Mouse (Mus musculus) liver, embryonic 15.5 days (tissue): Measurements from ENCODE around the gene Cyp1a1. TPM values are rescaled to one million over a fixed set of nuclear protein-coding genes. Genes with fewer than 3 reads are reported as not detected.

ENCODE experiments used
- ATAC-seq: fragments of 200-750 bp; cut with Nextera tagmentation; 2 replicates; pipeline ENCODE4 v1.8.0; 2017; ENCODE audit warnings: moderate number of reproducible peaks, mild to moderate bottlenecking, moderate library complexity; ENCODE audit not compliant: insufficient read depth
- H3K27ac ChIP-seq: fragments of 300-500 bp; sonication (generic); replicated peaks from 2 replicates; pipeline ENCODE4 v1.5.1; 2015; ENCODE audit warnings: mild to moderate bottlenecking, inconsistent platforms
- H3K27me3 ChIP-seq: fragments of 300-500 bp; sonication (generic); 2 replicates; pipeline ENCODE4 v1.6.1; 2015; ENCODE audit warnings: mild to moderate bottlenecking, inconsistent platforms
- H3K36me3 ChIP-seq: fragments of 300-500 bp; sonication (generic); replicated peaks from 2 replicates; pipeline ENCODE4 v1.6.1; 2015; ENCODE audit warnings: moderate library complexity, mild to moderate bottlenecking, inconsistent platforms
- H3K4me1 ChIP-seq: fragments of 300-500 bp; sonication (generic); replicated peaks from 2 replicates; pipeline ENCODE4 v1.6.1; 2015; ENCODE audit warnings: inconsistent platforms
- H3K4me2 ChIP-seq: fragments of 300-500 bp; sonication (generic); 2 replicates; pipeline ENCODE4 v1.6.1; 2015; ENCODE audit warnings: moderate library complexity, mild to moderate bottlenecking, inconsistent platforms
- H3K4me3 ChIP-seq: fragments of 300-500 bp; sonication (generic); replicated peaks from 2 replicates; pipeline ENCODE4 v1.5.1; 2015; ENCODE audit warnings: mild to moderate bottlenecking, inconsistent platforms
- H3K9ac ChIP-seq: fragments of 300-500 bp; sonication (generic); 2 replicates; pipeline ENCODE4 v1.6.1; 2015; ENCODE audit warnings: moderate library complexity, mild to moderate bottlenecking, inconsistent platforms
- H3K9me3 ChIP-seq: fragments of 300-500 bp; sonication (generic); replicated peaks from 2 replicates; pipeline ENCODE4 v1.6.1; 2016; ENCODE audit warnings: inconsistent platforms
- WGBS: fragments of 180-500 bp; shearing (Covaris S2); methylation state at CpG from one replicate; pipeline ENCODE4 v1.1.7; 2015; ENCODE audit warnings: mixed read lengths; ENCODE audit not compliant: insufficient replicate concordance; 5-methylcytosine and 5-hydroxymethylcytosine counted together
- polyA plus RNA-seq: library from polyadenylated mRNA; unstranded; fragments of >200 nt; fragmentation: Nextera tagmentation; extraction: Ambion mirVana; gene quantifications from 2 replicates; pipeline ENCODE4 v1.2.1, GENCODE M21; 2015

Gene Cyp1a1
- polyA plus RNA-seq, 1 experiment from 2014 or later, result 0.13 TPM

GRCm38 (mm10) chr9:57644944-57645893 lies 42.5 kb upstream of the Cyp1a1 start:
- ATAC-seq, result peak; percentile 80
- H3K9ac ChIP-seq, result peak overlapping the region; percentile 96
- peak overlapping the region; percentile 96 for H3K4me2 ChIP-seq
- peaks cover 10% of the 10 kb centered on the region; the same call in 1 of the 2 replicates for H3K36me3 ChIP-seq
- H3K4me3 ChIP-seq, result peak overlapping the region; percentile 93
- H3K4me1 ChIP-seq, result peaks cover 79% of the 10 kb centered on the region
- peak overlapping the region; percentile 96 for H3K27ac ChIP-seq
- no peaks in the 10 kb centered on the region for H3K27me3 ChIP-seq
- under 1% methylated on average over 85 of the region's 85 CpGs for WGBS
- no peaks in the 10 kb centered on the region for H3K9me3 ChIP-seq

GRCm38 (mm10) chr9:57646551-57647103 lies 41.1 kb upstream of the Cyp1a1 start:
- Histone ChIP-seq H3K4me3 (no peak overlapping the region), H3K36me3 (peaks cover 7% of the 10 kb centered on the region; the same call in 1 of the 2 replicates), H3K9me3 (no peaks in the 10 kb centered on the region), H3K27me3 (no peaks in the 10 kb centered on the region), H3K9ac (no peak overlapping the region), H3K27ac (peak overlapping the region; percentile 96), H3K4me1 (peaks cover 78% of the 10 kb centered on the region), H3K4me2 (no peak overlapping the region)
- 17% methylated on average over 12 of the region's 12 CpGs for WGBS
- no peak for ATAC-seq

- H3K9ac ChIP-seq, result no peak overlapping the region
- no peak for ATAC-seq
- H3K27me3 ChIP-seq, result no peaks in the 10 kb centered on the region
- peak overlapping the region; percentile 96 for H3K27ac ChIP-seq
- H3K4me1 ChIP-seq, result peaks cover 70% of the 10 kb centered on the region
- WGBS, result 17% methylated on average over 4 of the region's 4 CpGs
- no peaks in the 10 kb centered on the region for H3K36me3 ChIP-seq
- H3K9me3 ChIP-seq, result no peaks in the 10 kb centered on the region
- H3K4me2 ChIP-seq, result no peak overlapping the region
- no peak overlapping the region for H3K4me3 ChIP-seq
Measured at GRCm38 (mm10) chr9:57647286-57648108, 40.2 kb upstream of the Cyp1a1 start.

- Histone ChIP-seq H3K27ac (peak overlapping the region; percentile 64), H3K9me3 (no peaks in the 10 kb centered on the region), H3K4me2 (no peak overlapping the region), H3K9ac (no peak overlapping the region), H3K36me3 (no peaks in the 10 kb centered on the region), H3K4me1 (peaks cover 42% of the 10 kb centered on the region), H3K27me3 (no peaks in the 10 kb centered on the region), H3K4me3 (no peak overlapping the region)
- 60% methylated on average over 6 of the region's 6 CpGs for WGBS
- ATAC-seq, result no peak
Measured at GRCm38 (mm10) chr9:57650130-57650785, 37.5 kb upstream of the Cyp1a1 start.

GRCm38 (mm10) chr9:57650786-57651311 lies 36.9 kb upstream of the Cyp1a1 start:
- H3K36me3 ChIP-seq, result no peaks in the 10 kb centered on the region
- peaks cover 40% of the 10 kb centered on the region for H3K4me1 ChIP-seq
- no peaks in the 10 kb centered on the region for H3K27me3 ChIP-seq
- H3K9ac ChIP-seq, result no peak overlapping the region
- peak overlapping the region; percentile 64 for H3K27ac ChIP-seq
- 27% methylated on average over 6 of the region's 6 CpGs for WGBS
- no peak for ATAC-seq
- H3K9me3 ChIP-seq, result no peaks in the 10 kb centered on the region
- H3K4me2 ChIP-seq, result no peak overlapping the region; the same call in 1 of the 2 replicates
- no peak overlapping the region for H3K4me3 ChIP-seq

- no peaks in the 10 kb centered on the region for H3K27me3 ChIP-seq
- no peak overlapping the region for H3K27ac ChIP-seq
- no peak for ATAC-seq
- H3K9me3 ChIP-seq, result no peaks in the 10 kb centered on the region
- H3K4me3 ChIP-seq, result no peak overlapping the region
- 57% methylated on average over 9 of the region's 9 CpGs for WGBS
- H3K36me3 ChIP-seq, result no peaks in the 10 kb centered on the region
- no peak overlapping the region for H3K4me2 ChIP-seq
- H3K4me1 ChIP-seq, result peaks cover 30% of the 10 kb centered on the region
- no peak overlapping the region for H3K9ac ChIP-seq
Measured at GRCm38 (mm10) chr9:57652351-57652750, 35.4 kb upstream of the Cyp1a1 start.

- 63% methylated on average over 3 of the region's 3 CpGs for WGBS
- Histone ChIP-seq H3K27me3 (no peaks in the 10 kb centered on the region), H3K4me1 (peaks cover 28% of the 10 kb centered on the region), H3K9me3 (no peaks in the 10 kb centered on the region), H3K4me2 (no peak overlapping the region), H3K27ac (no peak overlapping the region), H3K4me3 (no peak overlapping the region), H3K9ac (no peak overlapping the region), H3K36me3 (no peaks in the 10 kb centered on the region)
- ATAC-seq, result no peak
Measured at GRCm38 (mm10) chr9:57652855-57653254, 34.9 kb upstream of the Cyp1a1 start.

- H3K4me3 ChIP-seq, result no peak within 1 kb of the TSS
- no peaks in the 10 kb centered on the region for H3K36me3 ChIP-seq
- 71% methylated on average over 5 of the region's 5 CpGs for WGBS
- no peaks in the 10 kb centered on the region for H3K27me3 ChIP-seq
- H3K4me2 ChIP-seq, result no peak within 1 kb of the TSS
- no peak within 1 kb of the TSS for H3K27ac ChIP-seq
- no peaks in the 10 kb centered on the region for H3K9me3 ChIP-seq
- H3K9ac ChIP-seq, result no peak within 1 kb of the TSS
- peaks cover 27% of the 10 kb centered on the region for H3K4me1 ChIP-seq
- no peak for ATAC-seq
Measured at GRCm38 (mm10) chr9:57653283-57653682, 34.4 kb upstream of the Cyp1a1 start, which contains the start of gene Csk. TSS of gene Csk (minus strand) at chr9:57653631.

- Histone ChIP-seq H3K36me3 (no peaks in the 10 kb centered on the region), H3K27me3 (no peaks in the 10 kb centered on the region), H3K9ac (no peak overlapping the region), H3K4me2 (no peak overlapping the region), H3K9me3 (no peaks in the 10 kb centered on the region), H3K4me1 (peaks cover 25% of the 10 kb centered on the region), H3K27ac (no peak overlapping the region), H3K4me3 (no peak overlapping the region)
- no peak for ATAC-seq
- WGBS, result 78% methylated on average over 1 of the region's 1 CpGs
Measured at GRCm38 (mm10) chr9:57654966-57655365, 32.8 kb upstream of the Cyp1a1 start.

- no peaks in the 10 kb centered on the region for H3K9me3 ChIP-seq
- H3K4me3 ChIP-seq, result no peak overlapping the region
- H3K4me1 ChIP-seq, result peaks cover 26% of the 10 kb centered on the region
- peak; percentile 49; the same call in 1 of the 2 replicates for ATAC-seq
- WGBS, result 4% methylated on average over 11 of the region's 11 CpGs
- no peaks in the 10 kb centered on the region for H3K27me3 ChIP-seq
- peak overlapping the region; percentile 55 for H3K4me2 ChIP-seq
- no peaks in the 10 kb centered on the region for H3K36me3 ChIP-seq
- no peak overlapping the region for H3K9ac ChIP-seq
- no peak overlapping the region for H3K27ac ChIP-seq
Measured at GRCm38 (mm10) chr9:57655749-57656148, 32.0 kb upstream of the Cyp1a1 start.
